Mouse (Mus musculus): ENCODE results near the gene Slc25a41.
A peak's percentile ranks its signal among the peaks of the same experiment; 100 is the strongest.

The Slc25a41 gene

DNA sequence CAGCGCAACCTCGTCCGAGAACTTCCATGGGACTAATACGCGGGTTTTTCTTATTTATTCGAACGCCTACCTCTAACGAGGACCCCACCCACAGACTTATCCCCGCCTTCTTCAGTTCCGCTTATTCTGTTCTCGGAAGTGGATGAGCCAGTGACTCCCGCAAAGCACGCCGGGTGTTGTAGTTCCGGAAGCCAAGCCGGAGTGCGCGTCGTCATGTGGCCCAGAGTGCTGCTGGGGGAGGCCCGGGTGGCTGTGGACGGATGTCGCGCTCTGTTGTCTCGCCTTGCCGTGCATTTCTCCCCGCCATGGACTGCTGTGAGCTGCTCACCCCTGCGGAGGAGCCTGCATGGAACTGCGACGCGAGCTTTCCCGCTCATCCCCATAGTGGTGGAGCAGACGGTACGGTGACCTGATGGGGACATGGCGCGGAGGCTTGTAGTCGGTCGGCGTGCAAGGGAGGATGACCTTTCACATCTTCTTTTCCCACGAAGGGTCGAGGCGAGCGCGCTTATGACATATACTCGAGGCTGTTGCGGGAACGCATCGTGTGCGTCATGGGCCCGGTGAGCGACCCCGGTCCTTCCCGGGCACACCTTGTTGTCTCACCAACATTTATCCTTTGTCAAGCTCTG is 51.2 kb downstream of the Slc25a41 start, which contains the start of gene Clpp:
Gene Clpp (plus strand): TSS at position 191 of the 632 bp plus-strand sequence.
- DNase-seq: peak; percentile 98

DNA sequence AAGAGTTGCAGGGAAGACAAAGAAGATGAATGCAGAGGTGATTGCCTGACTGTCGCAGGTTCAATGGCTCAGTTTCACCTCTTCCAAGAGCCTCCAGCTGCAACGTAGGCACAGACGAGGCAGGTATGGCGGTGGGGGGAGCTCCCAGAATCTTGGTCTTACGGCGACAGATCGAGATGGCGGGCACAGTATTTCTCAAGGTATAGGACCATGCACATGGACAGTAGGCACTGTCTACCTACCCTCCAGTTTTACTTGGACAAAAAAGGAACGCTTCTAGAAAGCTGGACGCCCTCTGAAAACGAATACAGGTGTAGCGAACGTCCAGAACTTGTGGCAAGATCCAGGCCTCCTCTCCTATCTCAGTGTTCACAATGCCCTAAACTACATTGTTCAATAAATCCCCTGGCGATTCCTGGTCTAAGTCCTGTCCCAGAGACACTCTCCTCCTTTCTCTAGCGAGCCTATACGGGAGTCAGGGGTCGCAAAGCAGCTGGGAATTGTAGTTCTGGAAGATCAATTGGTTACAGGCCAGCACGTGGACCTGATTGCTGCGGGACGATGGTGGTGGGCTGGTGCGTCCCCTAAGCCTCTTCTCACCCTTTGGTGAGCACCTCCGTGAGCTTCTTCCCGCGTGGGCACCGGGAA is 51.9 kb downstream of the Slc25a41 start:
- DNase-seq: no peak

DNA sequence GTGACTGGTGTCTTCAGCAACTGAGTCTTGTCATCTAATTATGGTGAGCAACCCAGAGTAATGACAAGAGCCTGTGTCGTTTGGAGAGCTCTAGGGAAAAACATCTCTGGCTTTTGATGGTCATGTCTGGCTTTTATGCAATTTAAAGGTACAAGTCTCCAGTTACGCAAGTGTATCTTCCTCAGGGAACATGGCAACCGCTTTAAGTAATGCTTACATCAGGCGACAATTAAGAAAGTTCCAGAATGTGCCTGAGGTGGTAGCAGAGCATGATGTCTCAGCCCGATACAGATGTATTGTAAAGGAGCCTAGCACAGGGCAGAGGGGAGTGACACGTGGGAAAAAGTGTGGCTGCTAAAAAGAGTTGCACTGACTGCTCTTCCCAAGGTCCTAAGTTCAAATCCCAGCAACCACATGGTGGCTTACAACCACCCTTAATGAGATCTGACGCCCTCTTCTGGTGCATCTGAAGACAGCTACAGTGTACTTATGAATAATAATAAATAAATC is 52.5 kb downstream of the Slc25a41 start:
- no peak for DNase-seq

DNA sequence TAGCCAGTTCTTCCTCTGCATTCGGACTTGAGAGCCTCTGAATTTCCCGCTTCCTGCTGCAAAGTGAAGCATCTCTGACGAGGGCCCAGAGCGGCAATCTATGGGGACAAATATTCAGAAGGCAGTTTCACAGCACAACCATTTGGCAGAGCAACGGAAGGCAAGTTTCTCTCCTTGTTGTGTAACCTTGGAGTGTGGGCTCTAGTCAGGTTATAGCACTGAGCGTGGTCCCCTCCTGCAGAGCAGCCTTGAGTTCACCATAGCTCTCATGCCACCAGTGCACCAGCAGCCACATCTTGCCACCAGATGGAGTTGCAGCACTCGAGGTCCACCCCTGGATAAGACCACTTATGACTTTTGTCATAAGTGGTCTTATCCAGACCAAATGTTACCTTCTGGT is 53.0 kb downstream of the Slc25a41 start:
- DNase-seq: no peak

DNA sequence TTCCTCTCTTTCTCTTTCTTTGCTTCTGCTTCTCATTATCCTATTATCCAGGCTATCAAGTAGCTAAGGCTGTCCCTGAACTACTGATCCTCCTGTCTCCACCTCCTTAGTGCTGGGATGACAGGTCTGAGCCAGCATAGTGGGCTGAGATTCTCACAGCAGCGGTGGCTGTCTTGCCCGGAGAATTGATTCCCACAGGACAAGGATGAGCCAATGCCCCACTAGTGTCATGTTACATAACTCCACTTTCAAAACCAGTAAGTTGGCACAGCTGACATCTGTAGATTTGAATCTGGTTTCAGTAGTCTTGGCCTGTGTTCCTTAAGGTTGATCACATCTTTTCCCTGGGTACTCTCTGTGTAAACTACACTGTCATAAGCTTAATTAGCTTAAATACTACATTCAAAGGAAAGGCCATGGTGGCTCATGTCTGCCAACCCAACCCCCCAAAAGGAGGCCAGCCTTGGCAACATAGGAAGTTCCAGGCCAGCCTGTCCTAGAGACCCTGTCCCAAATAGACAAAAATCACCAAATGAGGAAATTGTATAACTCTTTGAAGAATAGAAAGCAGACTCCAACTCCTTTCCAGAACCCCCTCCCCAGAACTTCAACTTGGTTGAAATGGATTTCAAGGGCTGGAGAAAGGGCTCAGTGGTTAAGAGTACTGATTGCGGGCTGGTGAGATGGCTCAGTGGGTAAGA is 55.2 kb downstream of the Slc25a41 start:
- no peak for DNase-seq

DNA sequence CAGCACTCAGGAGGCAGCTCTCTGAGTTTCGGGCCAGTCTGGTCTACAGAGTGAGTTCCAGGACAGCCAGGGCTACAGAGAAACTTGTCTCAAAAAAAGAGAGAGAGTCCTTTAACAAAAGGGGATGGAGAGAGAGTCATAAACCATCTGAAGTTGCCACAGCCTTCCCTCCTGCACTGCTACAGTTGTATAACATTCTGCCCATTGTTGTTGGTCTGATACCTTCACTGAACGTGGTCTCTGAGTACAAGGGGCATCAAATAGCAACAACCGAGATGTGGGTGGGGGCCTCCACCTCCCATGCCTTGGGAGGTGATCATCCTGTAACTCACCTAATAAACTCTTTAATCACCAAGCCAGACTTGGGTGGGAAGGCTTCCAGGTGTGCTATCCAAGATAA is 55.8 kb downstream of the Slc25a41 start:
- DNase-seq: no peak

DNA sequence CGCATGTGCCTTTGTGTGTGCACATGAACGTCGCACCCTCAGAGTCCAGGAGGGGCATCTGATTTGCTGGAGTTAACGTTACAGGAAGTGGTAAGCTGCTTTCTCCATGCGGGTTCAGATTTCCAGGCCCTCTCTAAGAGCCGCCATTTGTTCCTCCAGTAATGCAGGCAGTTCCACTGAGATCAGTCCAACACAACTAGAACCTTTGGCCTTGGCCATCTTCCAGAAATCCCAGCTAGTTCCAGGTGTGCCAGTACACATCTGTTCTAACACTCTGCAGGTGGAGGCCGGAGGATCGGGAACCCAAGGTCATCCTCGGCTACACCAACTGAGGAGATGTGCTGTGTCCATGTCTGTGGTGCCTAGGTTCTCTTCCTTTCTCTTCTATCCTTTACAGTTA is 56.6 kb downstream of the Slc25a41 start:
- no peak for DNase-seq

All from B cell, adult 2 months (primary cell).